Mouse (Mus musculus) brain, embryonic 14.5 days (tissue): Measurements from ENCODE around the gene Wdr70.

Experiments
- CTCF ChIP-seq: fragments of 200-500 bp; IDR thresholded peaks from 2 replicates; pipeline ENCODE4 v1.5.1; 2012; ENCODE audit warnings: inconsistent platforms, mild to moderate bottlenecking, moderate library complexity, borderline replicate concordance; ENCODE audit not compliant: insufficient read depth, insufficient read length; ENCODE audit errors: extremely low read depth
- POLR2A ChIP-seq: fragments of 200-500 bp; IDR thresholded peaks from 2 replicates; pipeline ENCODE4 v1.6.1; 2012; ENCODE audit warnings: mild to moderate bottlenecking, inconsistent platforms, borderline replicate concordance; ENCODE audit not compliant: poor library complexity, insufficient read depth, insufficient read length, severe bottlenecking; ENCODE audit errors: extremely low read depth

DNA sequence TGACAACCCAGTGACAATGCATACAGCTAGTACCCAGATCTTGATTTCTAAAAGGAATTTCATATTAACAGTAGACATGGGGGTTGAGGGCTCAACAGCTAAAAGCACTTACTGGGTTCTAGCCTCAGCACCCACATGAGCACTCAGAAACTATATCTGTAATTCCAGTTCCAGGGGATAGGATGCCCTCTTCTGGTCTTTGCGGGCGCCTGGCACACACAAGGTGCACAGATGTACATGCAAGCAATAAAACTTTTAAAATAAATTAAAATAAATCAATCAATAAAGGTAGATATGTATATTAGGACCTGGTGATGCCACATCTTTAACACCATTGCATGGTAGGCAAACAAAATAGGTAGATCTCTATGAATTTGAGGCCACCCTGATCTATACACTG lies 71.5 kb downstream of the Wdr70 start:
- TF ChIP-seq CTCF, result peak; percentile 1; the same call in 1 of the 2 replicates
- TF ChIP-seq POLR2A, result no peak
